Mouse (Mus musculus) gastrocnemius, adult 8-10 months (tissue): ENCODE measurements around the gene Prkn. TPM values are rescaled to one million over a fixed set of nuclear protein-coding genes. Genes with fewer than 3 reads are reported as not detected.

Experiments
- DNase-seq, 2 experiments: peaks; one replicate each; pipeline ENCODE4 v3.0.0; 2022; ENCODE audit warnings: low spot score in 2 of 2
- total RNA-seq, 4 experiments: library from RNA; stranded (reverse); gene quantifications; 2 replicates each; pipeline ENCODE4 v1.2.4; 2022

Gene Prkn
- total RNA-seq, 4 experiments from 2014 or later = 21.6 to 26.5 (median 23.0) TPM

- peak in 1 of 2 experiments; percentile 21 for DNase-seq
Measured at GRCm38 (mm10) chr17:12036205-12036604, 1196.0 kb downstream of the Prkn start.

DNA sequence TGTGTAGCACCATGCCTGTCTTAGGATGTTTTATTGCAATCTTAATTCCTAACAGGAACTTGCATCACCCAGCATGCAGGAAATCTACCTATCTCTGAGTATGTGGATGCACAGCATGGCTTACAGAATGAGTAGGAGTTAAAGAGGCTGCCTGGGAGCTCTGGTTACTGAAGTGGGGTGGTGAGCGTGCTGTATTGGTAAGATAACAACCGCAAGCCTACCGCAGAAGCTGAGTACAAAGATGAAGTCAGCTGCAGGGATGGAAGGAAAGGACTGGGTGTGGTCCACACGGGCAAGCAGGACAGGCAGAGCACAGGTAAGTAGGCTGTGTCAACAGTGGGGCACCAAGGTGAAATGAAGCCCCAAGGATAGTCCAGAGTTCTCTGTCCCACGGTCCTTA, 1196.9 kb downstream of the Prkn start:
- DNase-seq = no peak

- no peak for DNase-seq
Measured at GRCm38 (mm10) chr17:12037574-12037973, 1197.4 kb downstream of the Prkn start.

GRCm38 (mm10) chr17:12038499-12038898, 1198.3 kb downstream of the Prkn start:
- no peak for DNase-seq

- peak; percentile 57 to 70 for DNase-seq
Measured at GRCm38 (mm10) chr17:12039188-12039587, 1199.0 kb downstream of the Prkn start.

DNA sequence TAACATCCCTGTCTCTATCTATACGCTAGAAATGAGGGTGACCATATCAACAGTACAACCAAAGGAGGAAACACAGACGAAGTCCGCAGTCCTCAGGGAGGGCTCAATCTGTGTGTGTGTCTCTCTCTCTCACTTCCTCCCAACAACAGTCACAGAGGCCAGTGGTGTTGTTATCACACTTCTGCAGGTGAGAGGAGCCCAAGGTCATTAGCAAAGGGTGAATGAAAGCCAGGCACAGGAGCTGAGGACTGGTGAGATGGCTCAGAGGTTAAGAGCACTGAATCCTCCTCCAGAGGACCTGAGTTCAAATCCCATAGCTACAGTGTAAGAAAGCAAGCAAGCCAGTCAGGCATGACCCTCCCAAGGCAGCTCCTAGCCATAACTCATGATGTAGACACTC, 1199.7 kb downstream of the Prkn start:
- DNase-seq = no peak

GRCm38 (mm10) chr17:12040546-12040945, 1200.4 kb downstream of the Prkn start:
- no peak for DNase-seq

DNA sequence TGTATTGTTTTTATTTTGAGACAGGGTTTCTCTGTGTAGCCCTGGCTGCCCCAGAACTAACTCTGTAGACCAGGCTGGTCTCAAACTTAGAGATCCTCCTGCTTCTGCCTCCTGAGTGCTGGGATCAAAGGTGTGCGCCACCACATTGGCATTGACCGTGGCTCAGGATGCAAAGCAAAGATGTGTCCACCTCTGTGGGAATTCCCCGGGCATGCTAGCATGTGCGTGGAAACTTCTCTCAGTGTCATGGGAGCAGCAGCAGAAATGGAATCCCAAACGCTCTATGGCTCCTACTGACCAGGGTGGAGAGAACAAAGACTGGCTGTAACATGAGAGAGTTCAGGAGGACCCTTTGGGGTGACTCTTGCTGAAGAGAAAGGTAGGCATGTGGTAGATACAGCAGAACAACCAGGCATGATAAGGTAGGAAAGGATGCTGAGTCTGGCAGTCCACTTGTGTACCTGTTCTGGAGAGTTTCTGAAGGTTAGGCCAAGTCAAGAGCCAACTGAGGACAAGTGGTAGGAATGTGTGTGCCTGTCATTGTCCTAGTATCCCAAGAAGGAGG, 1201.0 kb downstream of the Prkn start:
- no peak for DNase-seq

- DNase-seq = no peak
Measured at GRCm38 (mm10) chr17:12042561-12043256, 1202.5 kb downstream of the Prkn start.

DNA sequence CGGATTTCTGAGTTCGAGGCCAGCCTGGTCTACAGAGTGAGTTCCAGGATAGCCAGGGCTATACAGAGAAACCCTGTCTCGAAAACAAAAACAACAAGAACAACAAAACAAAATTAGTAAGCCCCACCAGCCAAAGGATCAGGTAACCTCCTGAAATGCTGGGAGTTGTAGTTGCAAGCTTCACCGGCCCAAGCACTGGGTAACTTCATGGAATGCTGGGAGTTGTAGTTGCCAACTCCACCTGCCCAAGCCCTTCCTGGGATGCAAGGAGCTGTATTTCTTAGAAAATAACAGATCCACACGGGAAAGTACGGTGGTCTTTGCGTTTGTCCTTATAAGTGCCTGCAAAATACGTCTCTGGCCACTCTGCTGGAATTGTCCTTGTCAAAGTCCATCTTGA, 1204.0 kb downstream of the Prkn start:
- DNase-seq = no peak

- DNase-seq = peak; percentile 32 to 53
Measured at GRCm38 (mm10) chr17:12045861-12046273, 1205.7 kb downstream of the Prkn start.

- DNase-seq = no peak
Measured at GRCm38 (mm10) chr17:12047032-12047431, 1206.8 kb downstream of the Prkn start.

DNA sequence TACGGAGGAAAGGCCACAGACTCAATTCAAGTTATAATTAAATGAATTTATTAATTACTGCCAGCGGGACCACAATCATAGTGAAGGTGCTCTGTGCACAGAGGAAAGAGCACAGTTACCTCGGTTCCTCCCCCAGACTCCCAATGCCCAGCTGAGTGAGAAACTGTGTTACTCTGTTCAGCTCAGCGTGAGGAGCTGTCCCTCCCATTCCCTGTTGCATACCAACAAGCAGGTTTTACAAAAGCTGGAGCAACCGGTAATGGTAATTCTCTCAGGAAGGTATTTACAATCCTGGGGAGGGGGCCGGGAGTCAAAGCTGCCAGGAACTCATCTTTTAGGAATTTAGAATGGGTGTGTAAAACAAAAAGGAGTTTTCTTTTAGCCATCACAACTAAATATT, 1207.3 kb downstream of the Prkn start:
- DNase-seq = no peak

- no peak for DNase-seq
Measured at GRCm38 (mm10) chr17:12048695-12049490, 1208.7 kb downstream of the Prkn start.

- DNase-seq = no peak
Measured at GRCm38 (mm10) chr17:12050261-12050660, 1210.1 kb downstream of the Prkn start.

DNA sequence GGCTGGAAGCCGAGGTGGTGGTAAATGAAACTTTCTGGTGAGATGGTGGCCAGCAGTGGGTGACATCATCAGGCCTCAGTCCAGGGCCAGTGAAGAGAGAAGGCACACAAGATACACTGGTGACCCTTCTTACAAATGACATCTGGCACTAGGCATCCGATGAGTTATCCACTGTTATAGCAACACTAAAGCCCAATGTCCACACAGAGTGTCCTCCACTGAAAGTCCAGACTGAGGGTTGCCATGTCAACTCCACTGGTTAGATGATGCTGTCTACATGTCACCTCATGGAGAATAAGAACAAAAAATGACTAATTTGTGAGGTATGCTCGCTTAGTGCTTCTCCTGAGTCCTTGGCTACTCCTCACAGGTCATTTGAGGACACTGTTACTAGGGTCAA, 1210.8 kb downstream of the Prkn start:
- no peak for DNase-seq

DNA sequence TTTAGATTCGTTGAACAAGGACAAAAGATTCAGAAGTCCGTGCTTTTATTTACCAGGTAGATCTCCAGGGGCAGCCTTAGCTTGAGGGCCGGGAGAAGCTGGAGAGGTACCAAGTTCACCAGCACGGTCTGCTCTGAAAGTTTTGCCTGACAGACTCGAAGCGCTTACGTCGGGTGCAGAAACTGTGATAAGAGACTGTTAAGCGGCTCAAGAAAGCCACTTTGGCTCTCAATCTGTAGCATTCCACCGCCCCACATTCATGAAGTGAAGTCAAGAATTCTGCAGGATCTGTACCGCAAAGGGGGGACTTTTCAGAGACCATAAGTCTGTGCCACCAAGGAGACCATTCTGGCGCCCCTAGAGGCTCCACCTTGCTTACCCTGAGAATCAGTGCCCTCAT, 1212.5 kb downstream of the Prkn start:
- no peak for DNase-seq

DNA sequence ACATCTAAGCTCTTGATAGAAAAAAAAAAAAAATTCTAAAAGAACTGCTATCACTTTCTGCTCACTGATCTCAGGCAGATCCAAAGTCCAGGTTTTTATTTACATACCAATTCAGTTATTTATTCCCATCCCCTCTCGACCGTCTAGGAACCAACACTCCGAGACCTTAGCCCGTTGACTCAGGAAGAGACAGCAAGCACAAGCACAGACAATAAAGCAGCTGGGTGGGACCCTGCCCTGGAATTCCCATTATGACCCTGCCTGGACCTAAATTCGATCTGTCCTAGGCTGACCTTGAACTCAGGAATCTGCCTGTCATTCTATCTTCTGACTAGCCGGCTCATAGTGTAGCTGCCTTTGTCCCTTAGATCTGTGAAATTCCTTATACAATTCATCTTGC, 1218.9 kb downstream of the Prkn start:
- DNase-seq = no peak

DNA sequence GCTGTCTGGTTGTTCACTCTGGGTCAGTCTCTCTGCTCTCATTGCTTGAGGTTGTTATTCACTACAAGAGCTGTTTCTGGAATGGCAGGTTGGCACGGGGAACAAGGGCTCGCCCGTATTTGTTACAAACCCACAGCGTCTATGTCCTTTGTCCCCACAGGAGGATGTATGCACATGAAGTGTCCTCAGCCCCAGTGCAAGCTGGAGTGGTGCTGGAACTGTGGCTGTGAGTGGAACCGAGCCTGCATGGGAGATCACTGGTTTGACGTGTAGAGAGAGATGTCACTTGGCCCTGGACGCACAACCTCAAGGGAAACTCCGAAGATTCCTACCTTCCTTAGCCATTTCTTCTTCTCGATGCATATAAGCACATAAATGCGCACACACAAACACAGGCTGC, 1221.2 kb downstream of the Prkn start:
- no peak for DNase-seq

GRCm38 (mm10) chr17:12062861-12063260, 1222.7 kb downstream of the Prkn start:
- DNase-seq = no peak

- no peak for DNase-seq
Measured at GRCm38 (mm10) chr17:12063533-12063932, 1223.3 kb downstream of the Prkn start.

- no peak for DNase-seq
Measured at GRCm38 (mm10) chr17:12066054-12066453, 1225.9 kb downstream of the Prkn start.

DNA sequence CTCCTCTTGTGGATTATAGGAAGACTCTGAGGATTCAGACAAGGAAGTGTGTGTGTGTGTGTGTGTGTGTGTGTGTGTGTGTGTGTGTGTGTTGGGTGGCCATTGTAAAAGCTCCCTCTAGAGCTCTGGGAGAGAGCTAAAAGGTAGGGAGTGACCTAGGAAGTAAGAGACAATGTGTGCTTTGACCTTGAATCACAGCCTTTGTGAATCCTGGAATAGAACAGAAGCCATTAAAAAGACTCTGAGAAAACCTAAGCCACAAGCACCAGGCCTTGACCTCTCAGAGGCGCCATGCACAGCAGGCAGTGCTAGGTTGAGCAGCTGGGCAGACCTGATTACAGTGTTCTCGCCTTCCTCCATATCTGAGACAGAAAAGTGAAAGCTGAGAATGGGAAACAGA, 1236.6 kb downstream of the Prkn start:
- no peak for DNase-seq
